Mouse (Mus musculus) megakaryocyte progenitor cell, adult 5-6 weeks (primary cell): Measurements from ENCODE around the gene Dnajb6. TPM values are rescaled to one million over a fixed set of nuclear protein-coding genes. Genes with fewer than 3 reads are reported as not detected.
"Not testable (repeated sequence)": the region's sequence is repeated elsewhere in the genome, so short reads cannot be mapped to it uniquely, and the experiment has no call there.

Experiments
- ATAC-seq: replicated peaks from 2 replicates; pipeline ENCODE4 v1.8.0; 2016; ENCODE audit warnings: mild to moderate bottlenecking, moderate TSS enrichment, inconsistent platforms; ENCODE audit not compliant: poor library complexity
- total RNA-seq, 2 experiments: library from RNA; stranded (forward) in 1 of 2; stranded (reverse) in 1 of 2; fragments of 157-497, 149-512 nt in 1 of 2; fragments of 200-1000 nt in 1 of 2; gene quantifications; 2 replicates each; pipeline versions ENCODE4 v1.2.3 to v1.2.4; 2015 to 2017

Dnajb6 gene
- total RNA-seq, 2 experiments from 2014 or later: 139 to 144 TPM

- ATAC-seq: no peak
These were observed 17.4 kb downstream of the Dnajb6 start for GRCm38 (mm10) chr5:29752894-29753293.

DNA sequence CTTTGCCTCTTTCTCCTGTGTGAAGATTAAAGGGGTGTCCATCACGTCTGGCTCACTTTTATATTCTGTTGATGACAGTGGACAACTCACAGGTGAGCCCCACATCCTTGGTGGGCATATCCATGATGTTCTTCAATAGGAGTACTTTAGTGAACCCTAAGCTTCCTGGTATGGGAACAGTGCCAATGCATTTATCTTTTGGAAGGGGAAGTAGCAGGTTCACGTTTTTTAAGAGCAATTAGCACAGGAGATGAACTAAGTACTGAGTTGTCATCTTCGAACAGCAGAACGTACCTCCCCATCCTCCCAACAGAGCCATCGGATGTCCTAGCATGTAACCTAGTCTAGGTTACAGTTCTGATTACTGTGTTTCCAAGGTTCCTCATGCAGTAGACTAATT, 23.8 kb downstream of the Dnajb6 start:
- no peak for ATAC-seq

- ATAC-seq: peak; percentile 59; the same call in 1 of the 2 replicates
These were observed 35.4 kb downstream of the Dnajb6 start for GRCm38 (mm10) chr5:29770935-29771334.

- ATAC-seq: peak; percentile 84
These were observed 36.5 kb downstream of the Dnajb6 start for GRCm38 (mm10) chr5:29772038-29772437.

DNA sequence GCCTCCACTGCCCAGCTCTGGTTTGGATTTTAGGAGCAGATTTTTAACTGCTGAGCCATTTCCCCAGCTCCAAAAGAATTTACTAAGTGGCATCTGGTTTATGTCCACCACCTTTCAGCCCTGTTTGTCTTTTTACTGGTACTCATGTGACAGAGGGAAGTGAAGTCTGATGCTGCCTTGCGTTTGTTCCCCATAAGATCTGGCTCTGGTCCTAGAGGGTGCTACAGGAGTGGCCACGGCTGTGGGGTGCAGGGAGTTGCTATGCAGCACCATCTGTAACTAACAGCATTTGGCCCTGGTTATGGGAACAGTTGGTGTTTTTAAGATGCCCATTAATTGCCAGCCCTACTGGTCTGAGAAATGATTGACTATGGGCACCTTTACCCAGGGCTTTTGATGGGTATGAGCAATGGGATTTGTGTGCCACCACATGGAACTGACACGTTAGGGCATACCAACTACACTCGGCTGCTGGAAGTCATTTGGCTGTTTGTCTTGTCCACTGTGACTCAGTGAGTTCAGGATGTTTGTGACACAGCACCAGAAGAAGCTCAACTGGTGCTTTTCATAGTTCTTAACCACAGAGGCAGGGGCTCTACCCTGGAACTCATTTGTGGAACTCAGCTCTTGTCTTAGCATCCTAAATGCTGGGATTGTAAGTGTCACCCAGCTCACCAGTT, 37.3 kb downstream of the Dnajb6 start:
- ATAC-seq: peak; percentile 49

DNA sequence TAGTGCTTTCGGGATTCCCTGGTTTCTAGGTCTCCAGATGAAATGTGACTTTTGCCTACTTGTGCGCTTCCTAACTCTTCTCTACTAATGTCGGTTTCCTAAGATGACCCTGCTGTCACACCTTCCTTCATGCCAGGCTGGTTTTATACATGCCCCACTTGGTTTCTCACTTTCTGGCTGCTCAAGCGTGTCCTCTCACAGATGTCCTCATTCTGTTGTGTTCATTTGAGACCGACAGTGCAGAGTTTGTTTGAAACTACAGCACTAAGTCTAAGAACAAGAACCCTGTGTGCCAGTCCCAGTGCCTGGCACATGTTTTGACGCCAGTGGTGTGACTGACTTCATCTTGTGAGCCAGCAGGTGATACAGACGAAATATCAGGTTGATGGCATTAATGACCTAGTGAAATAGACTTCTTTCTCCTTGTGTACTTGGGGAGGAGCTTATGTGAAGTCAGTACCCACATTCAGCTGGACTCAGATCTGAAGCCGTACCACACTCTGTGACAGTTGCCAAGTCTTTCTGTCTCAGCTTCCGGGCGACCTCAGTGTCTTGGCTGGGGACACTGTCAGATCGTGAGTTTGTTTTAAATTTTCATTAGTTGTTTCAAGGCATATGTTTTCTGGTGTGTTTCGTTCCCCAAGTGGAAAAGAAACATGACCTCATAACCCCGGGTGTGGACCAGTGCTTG, 38.1 kb downstream of the Dnajb6 start:
- ATAC-seq: no peak

- ATAC-seq: no peak
These were observed 39.9 kb downstream of the Dnajb6 start for GRCm38 (mm10) chr5:29775437-29775836.

GRCm38 (mm10) chr5:29778029-29778428, 42.5 kb downstream of the Dnajb6 start:
- no peak for ATAC-seq

DNA sequence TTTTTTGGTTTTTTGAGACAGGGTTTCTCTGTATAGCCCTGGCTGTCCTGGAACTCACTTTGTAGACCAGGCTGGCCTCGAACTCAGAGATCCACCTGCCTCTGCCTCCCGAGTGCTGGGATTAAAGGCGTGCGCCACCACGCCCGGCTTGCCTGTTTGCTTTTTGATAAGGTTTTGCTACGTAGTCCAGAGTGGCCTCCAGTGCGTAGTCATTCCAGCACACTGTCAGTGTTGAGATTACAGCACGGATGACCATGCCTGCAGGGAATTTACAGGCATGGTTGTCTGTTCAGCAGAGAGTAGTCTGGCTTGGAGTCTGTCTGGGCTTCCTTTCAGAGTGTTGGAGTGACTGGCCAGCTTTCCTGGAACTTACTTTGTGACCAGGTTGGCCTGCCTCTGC, 44.2 kb downstream of the Dnajb6 start:
- not testable (repeated sequence) for ATAC-seq

- no peak for ATAC-seq
These were observed 46.8 kb downstream of the Dnajb6 start for GRCm38 (mm10) chr5:29782261-29782660.

DNA sequence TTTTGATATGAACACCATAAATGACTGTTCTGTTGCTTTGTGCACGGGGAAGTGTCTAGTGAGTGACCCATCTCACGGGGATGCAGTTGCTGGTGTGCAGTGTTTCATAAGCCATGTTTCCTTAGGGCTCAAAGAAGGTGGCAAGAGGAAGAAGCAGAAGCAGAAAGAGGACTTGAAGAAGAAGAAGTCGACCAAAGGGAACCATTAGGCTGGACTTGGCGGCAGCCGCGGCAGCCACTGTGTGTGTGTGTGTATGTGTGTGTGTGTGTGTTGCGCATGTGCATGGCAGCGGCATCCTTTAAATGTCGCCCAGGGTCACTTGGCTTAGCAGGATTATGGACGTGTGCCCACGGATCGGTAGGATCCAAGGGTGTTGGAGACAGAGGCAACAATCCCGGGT, 49.4 kb downstream of the Dnajb6 start:
- peak; percentile 48 for ATAC-seq

DNA sequence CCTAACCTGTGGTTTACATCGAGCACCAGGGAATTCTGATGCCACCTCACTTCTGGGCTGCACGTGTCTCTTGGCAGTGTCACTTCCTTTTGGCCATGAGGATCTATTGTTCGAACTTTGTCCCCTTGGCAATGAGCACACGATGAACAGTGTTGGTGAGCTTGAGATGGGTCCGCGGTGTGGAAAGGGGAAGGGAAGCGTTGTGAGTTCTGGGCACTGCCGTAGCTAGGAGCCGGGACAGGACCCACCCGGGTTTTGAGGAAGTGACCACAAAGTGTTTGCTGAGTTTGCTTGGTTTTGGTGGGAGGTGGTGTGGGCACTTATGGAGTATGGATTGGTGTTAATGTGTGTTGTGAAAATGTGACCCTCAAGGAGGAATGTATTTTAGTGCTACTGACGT, 50.5 kb downstream of the Dnajb6 start:
- peak; percentile 79 for ATAC-seq

GRCm38 (mm10) chr5:29794933-29795332, 59.4 kb downstream of the Dnajb6 start:
- peak; percentile 98 for ATAC-seq

DNA sequence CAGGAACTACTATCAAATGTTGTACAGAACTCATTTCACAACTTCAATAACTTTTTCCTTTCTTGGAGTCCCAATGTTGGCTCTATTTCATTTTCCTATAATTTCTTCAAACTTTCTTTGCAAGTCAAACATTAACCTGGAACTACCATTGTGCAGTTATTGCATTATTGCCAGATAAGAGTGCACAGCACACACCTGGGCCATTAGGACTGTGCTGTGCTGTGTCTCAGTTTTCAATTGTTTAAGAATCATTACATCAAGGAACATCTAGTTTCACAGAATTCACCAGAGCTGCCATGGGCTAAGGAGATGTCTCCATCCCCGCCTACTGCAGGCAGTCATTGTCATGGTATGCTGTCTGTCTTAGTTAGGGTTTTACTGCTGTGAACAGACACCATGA, 73.5 kb downstream of the Dnajb6 start:
- no peak for ATAC-seq

DNA sequence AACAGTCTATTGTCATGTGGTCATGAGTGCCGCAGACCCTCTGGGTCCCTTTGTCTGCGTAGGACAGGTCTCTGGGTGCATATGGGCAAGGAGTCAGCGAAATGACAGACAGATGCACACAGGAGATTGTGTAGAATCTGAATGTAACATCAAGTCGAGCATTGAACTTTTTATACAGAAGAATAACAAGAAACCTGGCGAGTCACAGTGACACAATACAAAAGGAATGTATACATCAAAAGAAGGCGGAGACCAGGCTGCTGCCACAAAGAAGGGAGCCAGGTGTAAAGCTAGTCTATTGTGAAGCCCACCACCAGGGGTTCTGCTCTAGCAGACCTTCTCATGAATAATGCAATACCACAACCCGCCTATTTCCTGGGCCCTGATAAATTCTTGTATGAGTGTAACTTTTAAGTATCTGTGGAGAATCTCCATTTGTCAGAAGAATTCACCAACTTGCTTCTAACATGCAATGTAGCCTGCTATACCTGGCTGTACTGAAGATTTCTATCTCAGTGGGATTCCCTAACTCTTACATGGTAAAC, 76.0 kb downstream of the Dnajb6 start:
- ATAC-seq: not testable (repeated sequence)

GRCm38 (mm10) chr5:29816523-29817242, 81.2 kb downstream of the Dnajb6 start:
- peak; percentile 14; the same call in 1 of the 2 replicates for ATAC-seq

DNA sequence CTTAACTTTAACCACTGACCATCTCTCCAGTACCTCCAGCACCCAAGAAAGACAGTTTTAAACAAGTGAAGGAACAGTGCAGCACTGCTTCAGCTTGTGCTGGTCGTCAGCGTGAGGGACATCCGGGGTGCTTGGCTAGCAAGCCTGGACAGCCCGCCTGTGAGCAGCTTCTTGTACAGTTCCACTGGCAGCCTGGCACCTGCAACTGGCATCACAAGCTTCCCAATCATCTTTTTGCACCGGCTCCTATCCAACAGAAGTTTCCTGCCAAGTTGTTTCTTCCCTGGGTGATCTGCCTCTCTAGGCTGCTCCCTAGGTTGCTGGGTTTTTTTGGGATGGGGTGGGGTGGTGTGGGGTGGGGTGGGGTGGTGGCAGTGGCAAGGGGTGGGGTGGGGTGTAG, 81.9 kb downstream of the Dnajb6 start:
- no peak for ATAC-seq

DNA sequence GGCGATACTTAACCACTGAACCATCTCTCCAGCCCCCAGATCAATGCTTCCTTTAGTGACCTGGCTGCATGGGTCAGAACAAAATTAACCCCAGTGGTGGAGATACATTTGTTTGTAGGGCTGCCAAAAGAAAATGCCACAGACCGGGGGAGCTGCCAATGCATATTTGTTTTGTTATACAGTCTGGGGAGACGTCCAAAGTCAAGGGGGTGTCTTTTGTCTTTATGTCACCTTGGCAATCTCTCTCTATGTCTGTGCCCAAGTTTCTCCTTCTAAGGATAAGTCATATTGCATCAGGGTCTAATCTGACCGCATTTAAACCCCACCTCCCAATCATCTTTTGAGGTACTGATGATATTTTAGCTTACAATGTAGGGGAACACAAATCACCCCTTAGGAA, 82.8 kb downstream of the Dnajb6 start:
- ATAC-seq: no peak

DNA sequence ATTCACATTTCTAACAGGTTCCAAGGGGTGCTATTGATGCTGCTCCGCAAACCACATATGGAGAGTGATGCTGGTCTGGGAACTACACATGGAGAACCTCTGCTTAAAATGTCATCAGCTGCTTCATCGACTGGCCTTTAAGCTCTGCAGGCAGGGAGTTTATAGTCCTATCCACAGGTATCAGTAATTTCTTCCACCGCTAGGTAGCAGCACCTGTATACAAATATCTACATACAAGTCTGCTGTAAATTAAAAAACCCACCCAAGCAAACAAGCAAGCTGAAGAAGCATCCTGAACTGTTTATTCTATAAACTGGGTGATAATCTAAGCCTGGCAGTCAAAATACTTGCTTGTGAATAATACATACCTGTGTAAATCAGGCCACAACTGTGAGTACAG, 89.3 kb downstream of the Dnajb6 start:
- ATAC-seq: peak; percentile 76

DNA sequence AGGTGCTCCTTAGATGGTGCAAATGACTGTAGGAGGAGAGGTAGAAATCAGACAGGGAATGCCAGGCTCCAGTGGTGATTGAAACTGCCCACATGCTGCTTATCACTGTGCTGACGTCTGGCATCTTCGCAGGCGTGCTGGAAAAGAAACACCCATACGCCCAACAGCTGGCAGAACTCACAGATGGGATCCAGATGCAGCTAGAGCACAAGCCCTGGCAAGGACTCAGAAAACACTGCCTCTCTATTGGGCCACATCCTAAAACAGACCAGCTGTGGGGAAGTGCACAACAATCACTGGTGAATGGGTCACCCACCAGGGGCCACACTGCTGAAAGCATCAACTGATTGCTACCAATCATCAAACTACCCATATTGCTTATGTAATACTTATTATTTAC, 91.3 kb downstream of the Dnajb6 start:
- peak; percentile 46; the same call in 1 of the 2 replicates for ATAC-seq

DNA sequence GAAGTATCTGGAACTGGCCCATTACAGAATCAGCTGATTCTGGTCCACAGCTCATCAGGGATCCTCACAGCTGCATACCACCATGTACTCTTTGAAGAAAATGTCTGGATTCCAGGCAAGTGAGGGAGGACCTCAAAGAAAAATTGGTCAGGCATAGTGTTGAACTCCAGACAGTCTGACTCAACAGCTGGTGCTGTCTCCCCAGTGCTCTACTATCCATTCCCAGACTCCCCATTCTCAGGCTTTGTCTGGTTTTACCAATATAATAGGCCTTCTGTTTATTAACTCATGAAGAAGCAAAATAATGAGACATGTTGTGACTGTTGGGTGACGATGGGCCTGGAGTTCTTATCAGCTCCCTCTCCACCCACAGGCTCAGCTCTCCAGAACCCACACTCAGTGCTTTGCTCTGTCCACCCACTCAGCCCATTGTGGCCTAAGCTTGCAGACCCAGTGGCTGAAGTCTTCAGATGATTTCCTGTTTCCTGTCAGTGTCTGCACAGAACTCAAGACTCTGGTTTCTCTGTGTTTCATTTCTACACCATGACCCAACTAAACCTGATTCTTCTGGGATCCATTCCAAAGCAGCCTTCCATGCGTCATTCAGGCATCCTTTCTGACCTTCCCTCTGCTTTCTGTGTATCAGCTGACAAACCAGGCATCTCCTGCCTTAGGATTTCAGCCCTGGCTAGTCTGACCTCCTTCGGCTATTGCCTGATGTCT, 107.1 kb downstream of the Dnajb6 start:
- ATAC-seq: no peak
